Mouse (Mus musculus): ENCODE results near the gene Acap1.

- no peak for TF ChIP-seq POLR2A (IDR thresholded peaks at IDR 0.05; ENCODE audit: low read depth, low read length)
- TF ChIP-seq CTCF (IDR thresholded peaks at IDR 0.05; ENCODE audit: extremely low read depth, insufficient read depth, insufficient read length, insufficient replicate concordance) = no peak
These were observed 41.3 kb downstream of the Acap1 start for GRCm38 (mm10) chr11:69853994-69854393.

Measured in spleen, adult 2 months (tissue).